Mouse (Mus musculus) liver, postnatal 0 days (tissue): ENCODE data around the gene Srgap1.

Source experiments
- CTCF ChIP-seq: sonication (generic); IDR thresholded peaks from 2 replicates; pipeline ENCODE4 v1.5.1; 2016; ENCODE audit warnings: antibody characterized with exemption, low read depth
- EP300 ChIP-seq: IDR thresholded peaks from 2 replicates; pipeline ENCODE4 v1.6.1; 2016; ENCODE audit warnings: antibody characterized with exemption, low read depth, mild to moderate bottlenecking

DNA sequence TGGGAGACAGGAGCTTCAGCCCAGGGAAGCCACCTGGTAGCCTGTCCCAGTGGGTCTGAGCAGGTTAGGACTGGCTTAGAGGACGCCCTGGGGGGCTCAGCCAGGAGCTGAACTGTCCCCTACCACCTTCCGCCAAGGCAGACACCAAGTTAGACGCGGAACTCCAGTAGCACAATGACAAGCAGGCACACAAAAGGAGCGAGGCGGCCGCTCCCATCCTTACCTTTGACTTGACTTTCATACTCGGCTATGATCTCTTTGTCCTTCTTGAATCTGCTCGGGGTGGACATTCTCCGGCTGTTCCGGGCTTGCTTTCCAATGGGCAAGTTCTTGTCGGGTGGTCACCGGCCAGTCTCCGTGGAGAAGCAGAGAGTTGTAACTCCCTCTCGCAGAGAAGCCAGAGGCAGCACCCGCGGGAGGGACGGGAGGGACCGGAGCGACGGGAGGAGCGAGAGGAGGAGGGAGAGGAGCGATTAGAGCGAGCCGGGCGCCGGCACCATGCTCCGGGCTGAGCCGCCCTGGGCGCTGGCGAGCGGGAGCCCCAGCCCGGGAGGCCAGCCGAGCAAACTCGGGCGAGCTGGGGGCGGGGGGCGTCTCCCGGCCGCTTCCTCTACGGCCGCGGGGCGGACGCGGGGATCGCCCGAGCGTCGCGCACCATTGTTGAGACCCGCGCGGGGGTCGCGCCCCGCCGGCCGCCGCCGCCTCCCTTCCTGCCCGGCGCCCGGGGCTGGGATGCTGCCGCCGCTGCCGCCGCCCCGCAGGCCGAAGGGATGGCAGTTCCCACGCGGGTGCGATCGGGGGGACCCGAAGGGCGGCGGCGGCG lies at the start of gene Srgap1:
- TF ChIP-seq EP300 (no peak), CTCF (no peak)
